Mouse (Mus musculus) ES-Bruce4 (cell line): ENCODE measurements around the gene Dnah6.

Source experiments
- CTCF ChIP-seq: IDR thresholded peaks from one replicate; pipeline ENCODE4 v1.8.1; 2011; ENCODE audit warnings: low read depth, low read length
- POLR2A ChIP-seq: IDR thresholded peaks from one replicate; pipeline ENCODE4 v1.8.1; 2011; ENCODE audit warnings: low read length; ENCODE audit not compliant: insufficient read depth

GRCm38 (mm10) chr6:73059162-73059561 is 162.3 kb downstream of the Dnah6 start:
- TF ChIP-seq CTCF (no peak), POLR2A (no peak)
